Mouse (Mus musculus) spleen, postnatal 36 days (tissue): ENCODE measurements around the gene Apoc4.
"Not testable (repeated sequence)": the region's sequence is repeated elsewhere in the genome, so short reads cannot be mapped to it uniquely, and the experiment has no call there.

Experiments used
- DNase-seq, 2 experiments: peaks; one replicate each; pipeline ENCODE4 v3.0.0; 2022; ENCODE audit warnings: low spot score in 2 of 2, mixed read lengths in 1 of 2

Gene Apoc4

GRCm38 (mm10) chr7:19698907-19699826 lies 17.9 kb upstream of the Apoc4 start, which contains the start of gene Apoe:
Gene Apoe, minus strand, starts transcription at chr7:19699188.
- peak; percentile 46 to 47 for DNase-seq

- DNase-seq = no peak
These were observed 16.9 kb upstream of the Apoc4 start for GRCm38 (mm10) chr7:19697949-19698906.

GRCm38 (mm10) chr7:19696336-19696873 lies 15.1 kb upstream of the Apoc4 start:
- no peak for DNase-seq

- DNase-seq = no peak
These were observed 14.6 kb upstream of the Apoc4 start for GRCm38 (mm10) chr7:19695881-19696280.

GRCm38 (mm10) chr7:19695213-19695594 lies 13.9 kb upstream of the Apoc4 start:
- no peak for DNase-seq

- no peak for DNase-seq
These were observed 13.3 kb upstream of the Apoc4 start for GRCm38 (mm10) chr7:19694336-19695212.

GRCm38 (mm10) chr7:19693421-19693820 lies 12.1 kb upstream of the Apoc4 start:
- DNase-seq = peak; percentile 25 to 37

- no peak for DNase-seq
These were observed 10.9 kb upstream of the Apoc4 start, which contains the start of gene Apoc1 for GRCm38 (mm10) chr7:19691873-19692865. Gene Apoc1, minus strand, starts transcription at chr7:19692660.

GRCm38 (mm10) chr7:19691434-19691833 lies 10.2 kb upstream of the Apoc4 start:
- no peak for DNase-seq

- DNase-seq = no peak
These were observed 9.6 kb upstream of the Apoc4 start for GRCm38 (mm10) chr7:19690845-19691244.

GRCm38 (mm10) chr7:19688611-19689010 lies 7.3 kb upstream of the Apoc4 start:
- DNase-seq = no peak

GRCm38 (mm10) chr7:19688101-19688500 lies 6.8 kb upstream of the Apoc4 start:
- DNase-seq = no peak

GRCm38 (mm10) chr7:19686927-19687583 lies 5.8 kb upstream of the Apoc4 start:
- DNase-seq = not testable (repeated sequence)

GRCm38 (mm10) chr7:19686521-19686920 lies 5.2 kb upstream of the Apoc4 start:
- no peak for DNase-seq

- DNase-seq = no peak
These were observed 4.1 kb upstream of the Apoc4 start for GRCm38 (mm10) chr7:19685374-19685773.

GRCm38 (mm10) chr7:19683771-19684201 lies 2.5 kb upstream of the Apoc4 start:
- peak; percentile 62 to 68 for DNase-seq

- DNase-seq = no peak
These were observed 1.7 kb upstream of the Apoc4 start for GRCm38 (mm10) chr7:19682979-19683378.

GRCm38 (mm10) chr7:19680702-19681101 lies 577 bp downstream of the Apoc4 start:
- no peak for DNase-seq

- DNase-seq = no peak
These were observed 2.4 kb downstream of the Apoc4 start for GRCm38 (mm10) chr7:19678901-19679300.
